Mouse (Mus musculus) thymus, postnatal 14 days (tissue): ENCODE results near the gene Bid.
"Not testable (repeated sequence)": the region's sequence is repeated elsewhere in the genome, so short reads cannot be mapped to it uniquely, and the experiment has no call there.

Experiments
- DNase-seq: peaks from one replicate; pipeline ENCODE4 v3.0.0; 2021

Bid gene

DNA sequence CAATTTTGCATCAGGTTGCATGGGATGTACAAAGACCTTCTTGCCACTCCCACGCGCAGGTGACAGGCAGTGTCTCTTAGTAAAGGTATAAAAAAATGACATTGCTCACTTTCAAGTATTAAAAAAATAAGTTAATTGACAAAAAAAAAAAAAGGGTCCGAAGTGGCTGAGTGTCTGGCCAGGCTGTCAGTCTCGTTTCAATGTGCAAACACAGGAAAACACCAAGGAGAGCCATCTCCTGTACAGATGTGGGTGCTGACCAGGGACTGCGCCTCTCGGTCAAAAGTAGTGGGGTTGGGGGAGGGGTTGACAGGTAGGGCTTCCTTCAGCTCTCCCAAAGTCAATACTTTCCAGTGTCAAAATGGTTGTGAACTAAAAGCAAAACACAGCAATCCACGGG, 17.0 kb upstream of the Bid start:
- DNase-seq, result no peak

DNA sequence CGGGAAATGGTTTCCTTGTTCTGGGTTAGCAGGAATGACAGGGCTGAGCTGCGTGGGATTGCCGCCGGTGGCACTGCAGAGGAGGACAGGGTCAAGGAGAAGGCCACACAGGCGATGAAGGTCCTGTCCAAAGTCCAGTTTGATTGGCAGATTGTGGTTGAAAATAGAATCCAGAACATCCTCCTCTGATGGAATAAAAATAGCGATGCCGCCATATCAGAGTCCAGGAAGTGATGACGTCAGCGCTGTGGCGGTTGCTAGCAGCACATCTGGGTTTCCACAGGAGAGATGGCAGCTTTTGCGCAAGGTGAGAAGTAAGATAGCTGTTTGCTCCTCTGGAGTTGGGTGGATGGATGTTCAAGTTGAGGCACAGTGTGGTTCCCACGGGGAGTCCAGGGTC, 15.9 kb upstream of the Bid start:
- DNase-seq, result peak; percentile 89

DNA sequence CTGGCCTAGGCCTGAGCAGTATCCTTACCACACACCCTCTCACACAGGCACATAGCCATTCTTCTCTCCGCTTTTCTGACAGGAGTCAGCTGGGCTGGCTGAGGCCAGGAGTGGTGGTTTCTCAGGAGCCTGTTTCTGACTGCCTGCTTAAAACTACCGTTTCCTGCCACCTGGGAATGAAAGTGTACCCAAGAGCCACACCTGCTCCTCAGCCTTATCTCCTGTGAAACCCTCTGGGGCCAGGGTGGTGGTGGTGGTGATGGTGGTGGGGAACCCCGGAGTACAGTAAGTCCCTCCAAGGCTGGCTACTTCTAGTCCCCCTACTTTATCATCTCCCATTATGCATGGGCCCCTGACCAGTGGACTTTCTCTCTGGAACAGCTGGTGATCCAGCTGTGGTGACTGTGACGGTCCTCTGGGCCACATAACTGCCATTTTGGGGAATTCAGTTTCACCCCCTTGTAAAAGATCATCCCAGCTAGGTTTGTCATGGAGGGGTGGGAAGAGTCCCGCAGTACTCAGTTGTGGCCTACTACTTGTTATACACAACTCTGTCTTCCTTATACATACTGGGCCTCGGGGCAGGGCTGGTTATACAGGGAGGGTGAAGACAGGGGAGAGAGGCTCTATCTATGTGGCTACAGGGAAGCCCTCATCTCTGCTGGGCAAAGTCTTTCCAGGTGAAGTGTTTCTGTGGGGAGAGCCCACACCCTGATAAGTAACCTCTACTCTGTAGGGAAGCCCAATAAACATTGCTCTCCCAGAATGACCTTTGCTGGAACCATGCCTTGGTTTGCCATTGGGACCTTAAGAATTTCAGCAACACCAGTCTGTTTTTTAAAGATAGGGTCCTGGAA, 14.0 kb upstream of the Bid start:
- DNase-seq, result peak; percentile 86

GRCm38 (mm10) chr6:120929421-120929820, 12.8 kb upstream of the Bid start:
- DNase-seq, result peak; percentile 54

DNA sequence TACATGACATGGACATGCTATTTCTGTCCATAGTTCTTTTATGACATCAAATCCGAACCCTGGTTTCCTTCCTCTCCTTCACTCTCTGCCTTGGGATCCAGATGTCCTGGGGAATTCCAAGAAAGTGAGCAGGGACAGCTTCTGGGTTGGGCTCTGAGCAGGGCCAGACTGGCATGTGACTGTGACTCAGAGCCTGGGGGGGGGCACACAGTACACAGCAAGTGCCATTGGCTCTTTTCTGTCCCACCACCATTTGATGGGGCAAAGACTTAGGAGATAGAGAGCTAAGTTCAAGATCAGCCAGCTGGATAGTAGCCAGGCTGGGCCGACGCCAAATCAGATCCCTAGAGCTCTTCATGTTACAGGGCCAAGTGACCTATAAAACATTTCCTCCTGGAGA, 11.1 kb upstream of the Bid start:
- DNase-seq, result no peak

DNA sequence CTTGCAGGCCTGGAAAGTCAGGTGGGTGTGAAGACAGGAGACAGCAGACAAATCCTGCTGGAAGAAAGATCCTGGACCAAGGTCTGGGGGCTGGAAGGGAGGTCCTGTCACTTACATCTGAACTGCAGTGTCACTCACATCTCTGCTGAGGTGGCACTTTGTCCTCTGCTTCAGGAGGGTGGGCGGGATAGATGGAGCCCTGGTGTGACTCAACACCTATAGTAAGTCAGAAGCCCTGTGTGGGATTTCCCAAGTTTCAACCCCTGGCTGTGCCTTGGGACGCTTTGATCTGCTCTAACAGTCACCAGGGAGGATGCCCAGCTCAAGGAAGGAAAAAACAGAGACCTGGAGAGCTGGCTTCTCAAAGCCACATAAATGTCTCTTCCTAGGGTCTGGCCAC, 10.2 kb upstream of the Bid start:
- no peak for DNase-seq

DNA sequence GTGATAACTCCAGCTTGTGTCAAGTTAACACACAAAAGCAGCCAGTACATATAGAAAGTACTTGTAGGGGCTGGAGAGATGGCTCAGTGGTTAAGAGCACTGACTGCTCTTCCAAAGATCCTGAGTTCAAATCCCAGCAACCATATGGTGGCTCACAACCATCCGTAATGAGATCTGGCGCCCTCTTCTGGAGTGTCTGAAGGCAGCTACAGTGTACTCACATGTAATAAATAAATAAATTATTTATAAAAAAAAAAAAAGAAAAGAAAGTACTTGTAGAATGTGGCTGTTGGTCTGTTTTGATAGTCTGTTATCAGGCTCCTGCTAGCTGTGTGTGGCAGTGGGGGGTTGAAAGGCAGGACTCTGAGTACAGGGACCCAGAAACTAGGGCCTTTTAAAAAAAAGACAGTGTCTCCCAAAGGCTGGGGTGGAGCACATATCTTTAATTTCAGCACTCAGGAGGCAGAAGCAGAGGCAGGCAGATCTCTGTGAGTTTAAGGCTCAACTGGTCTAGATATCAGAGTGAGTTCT, 8.2 kb upstream of the Bid start:
- not testable (repeated sequence) for DNase-seq

DNA sequence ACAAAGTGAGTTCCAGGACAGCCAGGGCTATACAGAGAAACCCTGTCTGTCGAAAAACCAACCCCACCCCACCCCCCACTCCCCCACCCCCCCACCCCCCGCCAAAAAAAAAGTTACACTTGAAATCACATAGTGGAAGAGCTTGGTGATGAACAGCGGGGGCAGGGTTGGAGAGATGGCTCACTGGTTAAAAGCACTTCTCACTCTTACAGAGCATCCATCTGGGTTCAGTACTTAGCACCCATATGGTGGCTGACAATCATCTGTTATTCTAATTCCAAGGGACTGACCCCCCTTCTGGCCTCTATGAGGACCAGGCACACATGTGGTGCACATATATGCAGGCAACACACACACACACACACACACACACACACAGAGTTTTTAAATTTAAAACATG, 1.3 kb upstream of the Bid start:
- DNase-seq, result no peak

GRCm38 (mm10) chr6:120916972-120917881, 574 bp upstream of the Bid start:
- DNase-seq, result not testable (repeated sequence)

GRCm38 (mm10) chr6:120915649-120915975, 1.0 kb downstream of the Bid start:
- no peak for DNase-seq

DNA sequence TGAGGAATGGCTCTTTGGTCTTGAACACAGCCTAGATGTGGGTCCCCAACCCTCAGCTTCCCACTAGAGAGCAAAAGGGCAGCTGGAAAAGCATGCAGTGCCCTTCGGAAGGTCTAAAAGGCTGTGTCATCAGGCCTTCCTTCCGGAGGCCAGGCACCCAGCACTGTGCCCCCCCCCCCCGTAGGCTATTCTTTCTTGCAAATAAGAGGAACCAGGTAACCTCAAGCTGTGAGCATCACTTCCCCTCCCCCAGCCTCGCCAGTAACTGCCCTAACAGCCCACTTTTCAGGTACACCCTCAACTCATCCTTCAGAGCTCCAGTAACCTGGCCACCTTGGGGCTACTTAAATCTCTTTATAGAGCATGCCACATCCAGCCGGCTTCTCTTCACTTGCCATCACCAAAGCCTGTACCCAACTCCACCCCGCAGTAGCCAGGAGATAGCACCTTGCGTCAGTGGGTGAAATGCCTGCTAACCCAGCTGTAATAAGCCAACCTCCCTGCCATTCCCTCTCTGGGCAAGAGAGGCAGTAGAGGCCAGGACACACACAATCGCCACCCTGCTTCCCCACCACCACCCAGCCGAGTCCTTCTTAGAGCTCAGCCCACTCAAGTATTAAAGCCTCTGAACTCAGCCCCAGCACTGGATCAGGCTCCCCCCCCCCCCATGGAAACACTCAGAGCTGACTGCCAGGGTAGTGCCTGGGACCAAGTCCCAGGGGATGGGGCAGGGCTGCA, 1.6 kb downstream of the Bid start:
- DNase-seq, result peak; percentile 73

DNA sequence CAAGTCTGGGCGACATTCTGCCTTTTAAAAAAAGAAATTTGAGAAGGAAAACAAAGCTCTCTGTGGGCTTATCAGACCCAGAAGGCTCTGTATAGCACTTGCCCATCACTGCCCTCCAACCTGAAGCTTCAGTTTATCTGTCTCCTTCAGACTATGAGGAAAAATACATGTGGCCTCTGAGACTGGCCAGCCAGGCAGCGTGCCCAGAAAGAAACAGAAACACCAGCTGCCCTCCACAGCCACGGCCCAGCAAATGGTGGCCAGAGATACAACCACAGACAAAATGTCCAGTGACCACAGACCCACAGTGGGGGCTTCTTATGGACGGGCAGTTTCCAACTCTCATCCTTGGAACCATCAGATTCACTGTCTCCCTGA, 2.1 kb downstream of the Bid start:
- DNase-seq, result no peak

DNA sequence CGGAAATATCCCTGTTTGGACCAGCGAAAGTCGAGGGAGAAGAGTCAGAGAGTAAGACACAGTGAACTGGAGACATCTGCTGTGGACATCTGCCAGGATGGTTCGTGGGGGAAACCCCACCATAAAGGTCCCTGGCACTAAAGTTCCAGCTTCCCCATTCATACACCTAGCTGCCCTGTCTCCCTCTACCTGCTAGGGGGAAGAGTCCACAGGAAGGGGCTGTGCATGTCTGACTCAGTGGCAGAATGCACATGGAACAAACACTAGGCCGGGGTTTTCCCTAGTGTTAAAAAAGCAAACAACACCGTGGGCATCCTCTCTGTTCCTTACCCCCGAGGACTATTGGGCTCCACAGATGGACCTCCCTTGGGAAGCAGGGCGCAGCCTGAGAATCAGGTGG, 2.9 kb downstream of the Bid start:
- no peak for DNase-seq

DNA sequence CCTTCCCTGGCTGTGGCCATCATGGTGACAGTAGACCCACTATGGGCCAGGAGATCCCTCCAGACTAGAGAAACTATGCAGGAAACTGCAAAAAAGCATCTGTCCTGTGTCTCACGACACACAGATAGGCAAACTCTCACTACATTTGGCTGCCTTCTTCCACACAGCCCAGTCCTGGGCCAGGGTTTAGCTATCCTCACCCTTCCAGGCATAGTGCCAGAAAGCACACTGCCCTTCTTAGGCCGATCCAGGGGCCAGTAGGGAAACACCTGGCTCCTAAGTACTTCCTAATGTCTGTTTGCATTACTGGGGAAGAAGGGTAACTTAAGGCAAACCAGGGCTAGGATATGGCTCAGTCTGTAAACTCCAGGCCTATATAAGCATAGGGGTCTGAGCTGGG, 3.7 kb downstream of the Bid start:
- no peak for DNase-seq

DNA sequence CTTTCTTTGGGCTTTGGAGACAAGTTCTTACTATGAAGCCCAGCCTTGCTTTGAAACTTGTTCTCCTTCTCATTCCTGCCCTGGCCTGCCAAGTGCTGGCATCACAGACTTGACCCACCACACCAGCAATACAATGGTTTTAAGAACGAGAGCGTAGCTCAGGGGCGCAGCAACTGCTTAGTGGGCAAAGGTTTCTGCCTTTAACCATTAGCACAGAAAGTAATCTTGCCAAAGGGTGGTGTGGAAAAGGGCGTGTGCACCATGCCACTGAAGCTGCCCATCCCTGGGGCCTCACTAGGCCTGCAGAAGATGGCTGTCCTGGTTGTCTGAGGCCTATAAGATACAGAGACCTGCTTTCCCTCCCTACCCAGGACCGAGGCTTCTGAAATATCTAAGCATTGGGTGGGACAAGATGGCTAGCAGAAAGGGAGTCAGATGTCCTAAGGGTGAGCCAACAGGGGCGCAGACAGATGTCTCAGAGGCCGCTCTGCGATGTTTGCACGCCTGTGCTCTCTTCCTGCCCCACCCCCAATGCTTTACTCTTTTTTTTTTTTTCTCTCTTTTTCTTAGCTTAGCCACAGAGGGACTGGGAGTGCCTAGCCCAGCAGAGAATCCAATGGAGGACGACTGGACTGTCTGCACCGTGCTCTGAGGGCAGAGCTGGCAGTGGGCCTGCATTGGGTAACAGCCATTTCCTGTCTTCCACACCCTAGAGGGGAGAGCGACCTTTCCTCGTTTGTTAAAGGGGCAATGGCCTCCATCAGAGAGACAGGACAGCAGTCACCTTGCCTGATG, 5.2 kb downstream of the Bid start:
- peak; percentile 57 for DNase-seq

DNA sequence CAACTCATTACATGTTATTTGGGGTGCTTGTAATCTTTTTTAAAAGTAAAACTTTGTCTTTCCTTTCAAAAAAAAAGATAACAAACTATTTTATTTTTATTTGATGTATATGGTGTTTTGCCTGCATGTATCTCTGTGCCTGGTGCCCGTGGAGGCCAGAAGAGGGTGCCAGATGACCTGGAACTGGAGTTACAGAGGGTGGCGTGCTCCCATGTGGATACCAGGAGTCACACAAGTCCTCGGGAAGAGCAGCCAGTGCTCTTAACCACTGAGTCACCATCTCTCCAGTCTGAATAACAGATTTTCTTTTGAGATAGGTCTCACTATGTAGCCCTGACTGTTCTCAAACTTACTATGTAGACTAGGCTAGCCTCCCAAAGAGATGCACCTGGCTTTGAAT, 7.2 kb downstream of the Bid start:
- no peak for DNase-seq

DNA sequence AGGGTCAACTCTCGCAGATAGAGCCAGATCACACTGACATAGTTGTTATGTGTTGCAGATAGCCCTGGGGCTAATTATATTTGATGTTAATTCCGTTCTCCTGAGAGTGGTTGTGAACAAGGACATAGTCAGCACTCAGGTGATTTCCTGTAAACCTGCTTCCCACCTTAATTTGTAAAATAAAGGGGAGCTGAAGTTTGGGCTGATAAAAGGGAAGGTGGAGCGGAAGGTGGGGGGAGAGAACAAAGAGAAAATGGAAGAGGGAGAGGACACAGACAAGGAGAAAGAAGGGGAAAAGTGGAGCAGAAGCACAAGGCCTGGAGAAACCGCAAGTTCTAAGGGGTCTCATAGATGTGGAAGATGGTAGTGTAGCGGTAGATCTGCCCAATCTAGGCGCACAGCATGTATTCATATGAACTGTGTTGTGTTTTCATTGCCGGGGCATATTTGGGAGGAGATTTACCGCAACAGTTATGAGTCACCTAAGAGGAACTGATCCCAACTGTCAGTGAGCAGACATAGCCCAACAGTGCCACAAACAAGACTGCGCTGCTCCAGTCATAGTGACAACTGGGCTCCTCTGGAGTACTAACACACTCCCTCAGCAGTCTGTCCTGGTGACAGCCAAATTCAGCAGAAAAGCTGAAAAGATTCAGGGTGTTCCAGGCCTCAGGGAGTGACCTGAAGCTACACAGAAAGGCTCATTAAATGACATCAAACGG, 8.6 kb downstream of the Bid start:
- not testable (repeated sequence) for DNase-seq

- DNase-seq, result peak; percentile 59
These were observed 10.1 kb downstream of the Bid start for GRCm38 (mm10) chr6:120906521-120906920.

- no peak for DNase-seq
These were observed 11.5 kb downstream of the Bid start for GRCm38 (mm10) chr6:120905111-120905510.

GRCm38 (mm10) chr6:120903961-120904360, 12.7 kb downstream of the Bid start:
- no peak for DNase-seq

DNA sequence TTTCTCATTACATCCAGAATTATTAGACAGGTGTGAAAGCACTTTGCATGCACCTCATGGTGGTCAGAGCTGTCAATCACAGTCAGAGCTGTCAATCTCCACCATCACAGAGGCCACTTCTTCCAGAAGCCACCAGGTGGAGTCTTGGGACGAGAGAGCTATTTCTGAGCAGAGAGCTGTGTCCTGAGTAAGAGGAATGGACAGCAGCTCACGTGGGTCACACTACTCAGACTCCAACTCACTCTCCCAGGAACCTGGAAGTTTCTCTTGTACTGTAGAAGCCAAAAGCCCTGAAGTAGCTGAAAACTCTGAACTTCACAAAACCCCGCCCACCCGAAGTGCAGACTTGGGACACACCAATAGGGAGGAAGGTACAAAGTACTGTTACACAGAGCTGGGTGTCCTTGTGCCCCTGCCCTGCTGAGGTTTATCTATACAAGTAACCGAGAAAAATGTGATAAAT, 13.2 kb downstream of the Bid start:
- peak; percentile 68 for DNase-seq
